Mouse (Mus musculus) spleen, adult 2 months (tissue): ENCODE results near the gene Gm5039.

Experiments
- CTCF ChIP-seq: fragments of 200-500 bp; IDR thresholded peaks from 2 replicates; pipeline ENCODE4 v1.5.1; 2011; ENCODE audit warnings: mild to moderate bottlenecking, inconsistent platforms; ENCODE audit not compliant: insufficient read depth, insufficient read length, insufficient replicate concordance; ENCODE audit errors: extremely low read depth
- POLR2A ChIP-seq: fragments of 200-500 bp; IDR thresholded peaks from 2 replicates; pipeline ENCODE4 v1.6.1; 2011; ENCODE audit warnings: low read depth, low read length, inconsistent platforms

DNA sequence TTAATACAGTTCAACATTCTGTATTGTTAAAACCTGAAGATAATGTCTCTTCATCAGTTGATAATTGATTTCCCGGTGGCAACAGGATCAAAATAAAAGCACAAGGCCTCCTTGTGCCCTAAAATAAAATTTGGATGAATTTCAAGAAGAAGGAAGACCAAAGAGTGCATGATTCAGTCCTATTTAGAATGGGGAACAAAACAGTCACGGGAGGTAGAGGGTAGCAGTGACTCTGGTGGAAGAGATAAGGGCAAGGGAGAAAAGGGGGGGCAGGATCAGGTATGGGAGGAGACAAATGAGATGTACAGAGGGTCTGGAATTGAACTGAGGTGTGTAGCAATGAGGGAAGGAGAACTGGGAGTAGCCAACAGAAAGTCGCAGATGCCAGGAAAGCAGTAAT, 9.3 kb downstream of the Gm5039 start:
- TF ChIP-seq POLR2A (no peak), CTCF (no peak)
